Mouse (Mus musculus): ENCODE results near the gene Haus8.
"Not testable (repeated sequence)": the region's sequence is repeated elsewhere in the genome, so short reads cannot be mapped to it uniquely, and the experiment has no call there.

DNA sequence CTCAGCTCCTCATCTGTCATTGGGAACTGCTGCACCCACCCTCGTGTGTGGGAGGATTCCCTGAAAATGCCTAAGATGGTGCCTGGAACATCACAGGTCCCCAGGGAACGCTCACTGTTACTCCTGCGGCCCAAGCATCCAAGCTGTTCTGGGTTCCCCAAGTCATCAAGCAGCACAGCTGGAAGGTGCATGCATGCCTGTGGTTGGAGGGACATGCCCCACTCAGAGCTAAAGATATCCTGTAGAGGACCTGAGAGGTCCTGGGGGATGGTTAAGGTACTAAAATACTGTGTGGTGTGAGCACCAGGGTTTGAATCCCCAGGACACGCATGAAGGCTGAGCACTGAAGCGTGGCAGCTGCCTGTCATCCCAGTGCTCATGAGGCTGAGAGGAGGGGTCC is 45.9 kb upstream of the Haus8 start:
- TF ChIP-seq MAZ (IDR thresholded peaks at IDR 0.05; ENCODE audit: low read depth, low read length); CTCF (conservative IDR thresholded peaks at IDR 0.05 in 1 of 2, IDR thresholded peaks at IDR 0.05 in 1 of 2; ENCODE audit: low read depth in 2 of 2, low read length in 2 of 2); UBTF (IDR thresholded peaks at IDR 0.05; ENCODE audit: low read depth, low read length); MAX (IDR thresholded peaks at IDR 0.05; ENCODE audit: low read length); MAFK (IDR thresholded peaks at IDR 0.05; ENCODE audit: insufficient replicate concordance, low read length); USF1 (IDR thresholded peaks at IDR 0.05; ENCODE audit: low read depth, low read length); EP300 (IDR thresholded peaks at IDR 0.05; ENCODE audit: low read length); SMC3 (IDR thresholded peaks at IDR 0.05; ENCODE audit: low read depth, low read length): not testable (repeated sequence)

Measured in CH12.LX (cell line).